In genomic region chr9:106232956-106233355, GRCm38 (mm10) we compare ENCODE assay signal across 23 mouse cellular contexts. TPM values are rescaled to one million over a fixed set of nuclear protein-coding genes. Genes with fewer than 3 reads are reported as not detected.
"Had no signal": no experiment of that assay in that cellular context is flagged by ENCODE, and none has a peak within 500 bp of the region (broad histone marks: within the 10 kb centered on the region; RNA-seq: fewer than 3 reads in every experiment).

No protein-coding gene starts in this region.

- H3K4me2 ChIP-seq: heart, embryonic 12.5 days; hindbrain, embryonic 12.5 days; hindbrain, embryonic 14.5 days; intestine, embryonic 15.5 days; limb, embryonic 12.5 days; liver, embryonic 12.5 days had no signal

- H3K27me3 ChIP-seq: heart, embryonic 12.5 days; hindbrain, embryonic 12.5 days; intestine, embryonic 15.5 days; limb, embryonic 12.5 days had no signal

- DNase-seq: gastrocnemius, postnatal 14 days; gastrocnemius, postnatal 36 days; heart, adult 11 months; heart, postnatal 10 days; heart, postnatal 4 days; kidney, adult 18-20 months; kidney, adult 8-10 months; kidney, postnatal 10 days; kidney, postnatal 25 days; kidney, postnatal 4 days had no signal

- H3K9me3 ChIP-seq: heart, embryonic 10.5 days; heart, embryonic 12.5 days; hindbrain, embryonic 10.5 days; hindbrain, embryonic 12.5 days; intestine, embryonic 15.5 days; limb, embryonic 12.5 days; liver, embryonic 12.5 days had no signal

- H3K27ac ChIP-seq: heart, embryonic 10.5 days; hindbrain, embryonic 10.5 days; hindbrain, embryonic 12.5 days; hindbrain, embryonic 14.5 days; intestine, embryonic 15.5 days; left cerebral cortex, adult 2 months; limb, embryonic 12.5 days; liver, embryonic 12.5 days; liver, embryonic 14.5 days had no signal

- H3K4me3 ChIP-seq: heart, embryonic 10.5 days; heart, embryonic 12.5 days; hindbrain, embryonic 10.5 days; hindbrain, embryonic 12.5 days; intestine, embryonic 15.5 days; left cerebral cortex, adult 2 months; limb, embryonic 12.5 days; liver, embryonic 12.5 days had no signal

- H3K9ac ChIP-seq: heart, embryonic 12.5 days; hindbrain, embryonic 12.5 days; hindbrain, embryonic 14.5 days; intestine, embryonic 15.5 days; limb, embryonic 12.5 days; liver, embryonic 12.5 days; liver, embryonic 14.5 days had no signal

- ATAC-seq: hindbrain, embryonic 16.5 days; inflammation-experienced regulatory T-cells, adult 6 months; intestine, embryonic 15.5 days; intestine, postnatal 0 days; liver, embryonic 12.5 days had no signal

- H3K4me1 ChIP-seq: hindbrain, embryonic 10.5 days; hindbrain, embryonic 12.5 days; limb, embryonic 12.5 days had no signal

RNA-seq across cellular contexts. Expression of gene Tlr9, which starts 10.6 kb away (rescaled TPM):
- polyA plus RNA-seq: heart, embryonic 10.5 days; heart, embryonic 12.5 days; hindbrain, embryonic 10.5 days; limb, embryonic 12.5 days had no signal
